Mouse (Mus musculus) thymus, adult 2 months (tissue): ENCODE results near the gene Ccdc182. TPM values are rescaled to one million over a fixed set of nuclear protein-coding genes. Genes with fewer than 3 reads are reported as not detected.

Experiments used
- DNase-seq: peaks from one replicate; pipeline ENCODE4 v3.0.0; 2021
- H3K27ac ChIP-seq: fragments of 200-500 bp; 2 replicates; pipeline ENCODE4 v1.5.1; 2012; ENCODE audit warnings: low read length, control low read depth; ENCODE audit not compliant: control insufficient read depth, insufficient read depth
- H3K27me3 ChIP-seq: fragments of 200-500 bp; 2 replicates; pipeline ENCODE4 v1.6.1; 2012; ENCODE audit warnings: mild to moderate bottlenecking, low read length, moderate library complexity, mixed read lengths; ENCODE audit not compliant: control insufficient read depth, insufficient read depth
- H3K36me3 ChIP-seq: fragments of 200-500 bp; 2 replicates; pipeline ENCODE4 v1.6.1; 2012; ENCODE audit warnings: mild to moderate bottlenecking, low read length, moderate library complexity; ENCODE audit not compliant: control insufficient read depth, insufficient read depth
- H3K4me1 ChIP-seq: fragments of 200-500 bp; replicated peaks from 2 replicates; pipeline ENCODE4 v1.6.1; 2012; ENCODE audit warnings: low read length; ENCODE audit not compliant: control insufficient read depth, insufficient read depth
- H3K4me3 ChIP-seq: fragments of 200-500 bp; 2 replicates; pipeline ENCODE4 v1.5.1; 2012; ENCODE audit warnings: mild to moderate bottlenecking, low read length, control low read depth, moderate library complexity; ENCODE audit not compliant: control insufficient read depth, insufficient read depth
- CTCF ChIP-seq: fragments of 200-500 bp; IDR thresholded peaks from 2 replicates; pipeline ENCODE4 v1.5.1; 2012; ENCODE audit warnings: mild to moderate bottlenecking, control low read depth, low read length, moderate library complexity, borderline replicate concordance; ENCODE audit not compliant: control insufficient read depth, poor library complexity, insufficient read depth; ENCODE audit errors: extremely low read depth
- POLR2A ChIP-seq: fragments of 200-500 bp; IDR thresholded peaks from 2 replicates; pipeline ENCODE4 v1.6.1; 2012; ENCODE audit warnings: mild to moderate bottlenecking, low read length, control low read depth, moderate library complexity; ENCODE audit not compliant: control insufficient read depth, poor library complexity, insufficient read depth; ENCODE audit errors: extremely low read depth
- WGBS: fragments of 180-500 bp; shearing (Covaris S2); methylation state at CpG from one replicate; pipeline ENCODE4 v1.1.7; 2018; 5-methylcytosine and 5-hydroxymethylcytosine counted together
- polyA plus RNA-seq: library from polyadenylated mRNA; depleted of rRNA; stranded (reverse); fragments of >200 nt; gene quantifications from 2 replicates; pipeline ENCODE4 v1.2.3, GENCODE M21; 2012

The Ccdc182 gene
- polyA plus RNA-seq, 1 experiment: not detected

DNA sequence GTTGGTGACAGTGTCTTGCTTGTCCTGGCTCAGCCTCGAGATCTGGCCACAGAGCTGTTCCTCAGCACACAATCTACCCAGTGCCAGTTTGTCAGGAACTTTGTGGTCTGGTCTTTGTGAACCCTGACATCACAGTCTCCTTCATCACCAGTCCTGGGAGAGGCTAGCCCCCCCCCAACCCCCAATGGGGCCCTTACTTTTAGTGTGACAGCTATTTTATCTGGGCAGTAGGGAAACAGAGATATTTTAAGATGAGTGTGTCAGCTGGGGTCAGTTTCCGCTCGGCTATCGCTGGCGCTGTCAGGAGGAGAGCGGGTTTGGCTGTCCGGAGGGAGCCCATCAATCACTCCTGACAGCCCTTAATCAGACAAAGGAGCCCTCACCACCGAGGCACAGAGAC is 19.7 kb downstream of the Ccdc182 start:
- no peaks in the 10 kb centered on the region for H3K4me1 ChIP-seq
- TF ChIP-seq CTCF (no peak), POLR2A (no peak)
- no peak for DNase-seq
- 65% methylated on average over 8 of the region's 8 CpGs for WGBS
- no peaks in the 10 kb centered on the region for H3K36me3 ChIP-seq
- H3K27me3 ChIP-seq: no peaks in the 10 kb centered on the region
- H3K27ac ChIP-seq: no peak overlapping the region
- H3K4me3 ChIP-seq: no peak overlapping the region

DNA sequence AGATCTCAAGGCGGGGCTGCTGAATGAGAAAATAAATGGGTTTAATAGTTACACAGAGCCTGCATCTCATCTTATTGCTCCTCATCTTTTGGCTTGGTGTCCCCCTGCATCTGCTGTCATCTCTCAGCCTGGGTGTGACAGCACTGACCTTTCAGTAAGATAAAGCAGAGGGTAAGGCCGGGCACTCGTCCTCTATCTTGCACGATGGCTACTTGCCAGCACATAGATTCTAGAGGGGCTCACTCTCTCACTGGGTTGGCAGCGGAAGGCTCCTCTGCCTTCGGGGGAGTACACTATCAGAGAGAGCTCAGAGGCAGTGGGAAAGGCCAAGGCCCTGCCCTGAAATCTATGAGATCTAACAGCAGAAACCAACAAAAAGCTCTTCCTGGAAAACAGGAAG is 20.6 kb downstream of the Ccdc182 start:
- TF ChIP-seq POLR2A (no peak), CTCF (no peak)
- H3K4me1 ChIP-seq: no peaks in the 10 kb centered on the region
- no peak overlapping the region for H3K27ac ChIP-seq
- no peak for DNase-seq
- no peaks in the 10 kb centered on the region for H3K36me3 ChIP-seq
- no peaks in the 10 kb centered on the region for H3K27me3 ChIP-seq
- no peak overlapping the region for H3K4me3 ChIP-seq
- WGBS: 77% methylated on average over 6 of the region's 6 CpGs

DNA sequence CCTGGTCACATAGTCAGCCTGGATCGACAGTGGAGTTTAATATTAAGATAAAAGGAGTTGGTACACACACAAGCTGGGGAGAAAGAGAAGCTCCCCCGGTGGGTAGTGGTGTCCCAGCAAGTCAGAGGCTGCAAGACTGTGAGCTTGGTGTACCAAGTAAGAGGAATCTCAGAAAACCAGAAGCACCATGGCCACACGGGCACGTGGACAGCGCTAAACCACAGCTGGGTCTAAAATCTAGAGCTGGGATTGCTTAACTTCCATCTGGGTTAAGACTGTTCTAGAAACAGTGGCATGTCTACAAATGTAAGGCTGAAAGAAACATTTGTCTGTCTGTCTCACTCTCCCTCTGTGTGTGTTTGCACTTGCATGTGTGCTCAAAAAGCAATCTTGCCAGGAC is 21.5 kb downstream of the Ccdc182 start:
- H3K4me3 ChIP-seq: no peak overlapping the region
- no peaks in the 10 kb centered on the region for H3K4me1 ChIP-seq
- 58% methylated on average over 5 of the region's 5 CpGs for WGBS
- DNase-seq: no peak
- no peaks in the 10 kb centered on the region for H3K27me3 ChIP-seq
- no peak overlapping the region for H3K27ac ChIP-seq
- H3K36me3 ChIP-seq: no peaks in the 10 kb centered on the region
- no peak for TF ChIP-seq POLR2A
- no peak for TF ChIP-seq CTCF

DNA sequence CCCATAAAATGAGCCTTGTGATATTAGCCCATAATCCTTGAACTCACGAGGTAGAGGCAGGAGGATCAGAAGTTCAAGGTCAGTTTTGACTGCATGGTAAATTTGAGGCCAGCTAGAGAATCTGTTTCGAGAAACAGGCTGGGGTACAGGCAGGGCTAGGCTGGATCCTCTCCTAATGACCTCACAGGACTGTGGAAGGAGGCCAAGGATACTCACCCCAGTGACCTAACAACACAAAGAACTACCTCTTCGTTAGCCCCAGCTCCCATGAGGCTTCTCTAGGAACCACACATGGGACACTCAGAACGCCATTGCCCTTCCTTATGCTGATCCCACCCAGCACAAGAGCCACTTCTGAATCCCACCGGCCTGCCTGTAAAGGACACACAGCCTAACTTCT is 25.0 kb downstream of the Ccdc182 start:
- Histone ChIP-seq H3K27me3 (no peaks in the 10 kb centered on the region), H3K27ac (no peak overlapping the region), H3K36me3 (no peaks in the 10 kb centered on the region), H3K4me1 (no peaks in the 10 kb centered on the region), H3K4me3 (no peak overlapping the region)
- 89% methylated on average over 5 of the region's 5 CpGs for WGBS
- DNase-seq: no peak
- TF ChIP-seq CTCF (no peak), POLR2A (no peak)

DNA sequence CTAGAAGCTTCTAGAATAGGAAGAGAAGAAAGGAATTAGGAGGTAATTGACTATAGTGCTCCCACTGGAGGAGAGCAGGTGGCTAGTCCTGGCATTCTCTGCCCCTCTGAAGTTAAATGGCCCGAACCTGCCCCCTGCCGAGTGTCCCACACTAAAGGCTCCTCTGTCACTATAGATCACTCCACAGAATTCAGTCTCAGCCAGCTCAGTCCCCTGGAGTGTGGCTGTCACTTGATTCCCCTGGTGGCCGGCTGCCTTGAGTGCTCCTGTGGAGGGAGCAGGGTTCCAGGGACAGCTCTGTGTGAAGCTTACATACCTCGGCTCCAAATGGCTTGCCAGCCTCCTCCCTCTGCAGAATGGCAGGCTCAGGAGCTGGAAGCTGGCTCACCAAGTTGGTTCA is 33.2 kb downstream of the Ccdc182 start:
- Histone ChIP-seq H3K4me3 (no peak overlapping the region), H3K27ac (no peak overlapping the region), H3K4me1 (no peaks in the 10 kb centered on the region), H3K27me3 (no peaks in the 10 kb centered on the region), H3K36me3 (no peaks in the 10 kb centered on the region)
- DNase-seq: no peak
- WGBS: 58% methylated on average over 4 of the region's 4 CpGs
- TF ChIP-seq POLR2A: no peak
- no peak for TF ChIP-seq CTCF

DNA sequence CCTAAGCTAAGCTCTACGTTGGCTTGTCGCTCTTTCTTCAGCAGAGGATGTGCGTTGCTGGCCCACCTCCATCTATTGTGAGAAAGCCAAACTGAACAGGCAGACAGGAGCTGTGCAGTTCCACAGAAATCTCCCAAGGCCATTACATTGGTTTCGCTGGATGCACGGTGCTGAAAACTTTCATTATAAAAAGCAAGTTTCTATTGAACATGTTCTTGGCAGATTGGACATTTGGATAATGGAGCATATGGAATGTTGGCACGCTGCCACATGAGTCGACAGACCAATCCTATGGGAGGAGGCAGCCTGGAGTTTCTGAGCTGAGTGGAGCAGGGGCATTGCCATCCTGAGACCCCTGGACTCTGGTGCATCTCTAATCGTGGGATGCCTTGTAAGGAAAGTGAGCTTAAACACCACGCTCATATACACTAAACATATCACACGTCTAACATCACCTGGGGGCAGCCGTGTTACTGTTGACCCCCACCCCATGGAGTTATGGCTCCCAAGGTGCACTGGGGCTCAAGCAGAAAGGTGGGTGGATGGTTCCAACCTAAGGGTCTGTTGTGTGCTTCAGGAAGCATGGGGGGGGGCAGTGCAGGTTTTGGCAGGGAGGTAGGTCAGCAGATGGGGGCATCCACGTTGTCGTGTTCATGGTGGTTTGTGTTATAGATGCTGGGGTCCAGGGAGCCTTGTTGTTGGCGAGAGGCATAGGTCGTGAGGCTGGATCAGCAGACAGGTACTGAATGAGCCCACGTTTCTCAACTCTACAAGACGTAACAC is 35.1 kb downstream of the Ccdc182 start:
- no peak for DNase-seq
- no peak for TF ChIP-seq POLR2A
- no peak for TF ChIP-seq CTCF
- H3K27ac ChIP-seq: no peak overlapping the region
- 93% methylated on average over 17 of the region's 17 CpGs for WGBS
- H3K4me3 ChIP-seq: no peak overlapping the region
- H3K27me3 ChIP-seq: no peaks in the 10 kb centered on the region
- no peaks in the 10 kb centered on the region for H3K36me3 ChIP-seq
- no peaks in the 10 kb centered on the region for H3K4me1 ChIP-seq
